Mouse (Mus musculus) CH12.LX (cell line): ENCODE measurements around the gene Caskin1.
A peak's percentile ranks its signal among the peaks of the same experiment; 100 is the strongest.

Source experiments
- ETS1 ChIP-seq: conservative IDR thresholded peaks from 2 replicates; pipeline ENCODE4 v1.6.1; 2012; ENCODE audit warnings: low read depth, mild to moderate bottlenecking, inconsistent platforms, low read length, improper control_type of control experiment, moderate library complexity
- NELFE ChIP-seq: IDR thresholded peaks from 2 replicates; pipeline ENCODE4 v1.6.1; 2011; ENCODE audit warnings: low read depth, low read length, improper control_type of control experiment
- POLR2A ChIP-seq: IDR thresholded peaks from 2 replicates; pipeline ENCODE4 v1.6.1; 2011; ENCODE audit warnings: low read depth, mild to moderate bottlenecking, improper control_type of control experiment, low read length

DNA sequence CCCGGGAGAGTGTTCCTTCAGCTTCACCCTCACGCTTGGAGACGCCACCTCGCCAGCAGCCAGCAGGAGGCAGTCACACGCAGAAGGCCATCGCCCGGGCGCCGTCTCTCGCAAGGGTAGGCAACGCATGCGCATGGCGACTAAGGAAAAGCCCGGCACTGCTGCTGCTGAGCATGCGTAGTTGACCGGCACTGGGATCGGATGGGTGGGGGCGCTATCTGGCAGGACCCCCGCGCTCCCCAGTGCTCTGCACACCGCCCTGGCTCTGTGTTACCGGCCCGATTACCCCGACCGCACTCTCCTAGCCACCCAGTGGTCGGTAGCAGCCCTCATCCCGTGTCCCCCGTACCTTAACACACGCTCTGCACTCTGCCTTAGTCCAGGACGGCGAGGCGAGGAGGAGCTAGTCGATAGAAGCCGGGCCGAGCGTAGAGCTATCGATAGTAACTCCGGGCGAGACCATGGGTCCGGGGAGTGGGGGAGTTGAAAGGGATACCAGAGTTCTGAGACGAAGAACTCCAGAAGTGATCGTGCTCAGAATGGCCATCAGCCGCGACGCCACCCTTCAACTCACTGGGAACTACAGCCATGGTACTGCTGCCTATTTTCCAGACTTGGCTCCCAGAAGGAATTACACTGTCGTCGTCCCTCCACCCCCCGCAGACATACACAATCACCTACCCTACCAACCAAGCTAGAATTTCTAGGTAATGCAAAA is 9.6 kb upstream of the Caskin1 start, which contains the start of gene Mlst8:
- TF ChIP-seq POLR2A (peak; percentile 93), ETS1 (no peak), NELFE (no peak; the same call in none of the 2 replicates)
